Mouse (Mus musculus) liver, embryonic 14.5 days (tissue): ENCODE results near the gene Gm14137. TPM values are rescaled to one million over a fixed set of nuclear protein-coding genes. Genes with fewer than 3 reads are reported as not detected.

Experiments
- ATAC-seq: fragments of 200-750 bp; cut with Nextera tagmentation; 2 replicates; pipeline ENCODE4 v1.8.0; 2017; ENCODE audit warnings: moderate number of reproducible peaks, mild to moderate bottlenecking, moderate library complexity; ENCODE audit not compliant: insufficient read depth
- DNase-seq, 3 experiments: peaks; one replicate each; pipeline ENCODE4 v3.0.0-alpha.2; 2012 to 2013; ENCODE audit warnings: low read depth in 3 of 3, low spot score in 3 of 3
- H3K27ac ChIP-seq: fragments of 300-500 bp; sonication (generic); 2 replicates; pipeline ENCODE4 v1.5.1; 2014; ENCODE audit warnings: moderate library complexity, mild to moderate bottlenecking, control low read depth, inconsistent platforms
- H3K27me3 ChIP-seq: fragments of 300-500 bp; sonication (generic); 2 replicates; pipeline ENCODE4 v1.6.1; 2014; ENCODE audit warnings: mild to moderate bottlenecking, low read length, moderate library complexity; ENCODE audit not compliant: control insufficient read depth, insufficient read depth
- H3K36me3 ChIP-seq: fragments of 300-500 bp; sonication (generic); replicated peaks from 2 replicates; pipeline ENCODE4 v1.6.1; 2014; ENCODE audit warnings: low read depth; ENCODE audit not compliant: control insufficient read depth, insufficient read depth
- H3K4me1 ChIP-seq, 2 experiments: fragments of 200-500 bp in 1 of 2; fragments of 300-500 bp in 1 of 2; sonication (generic) in 1 of 2; replicated peaks; 2 replicates each; pipeline ENCODE4 v1.6.1; 2012 to 2014; ENCODE audit warnings: antibody characterized with exemption in 1 of 2, inconsistent platforms in 1 of 2, low read length in 1 of 2; ENCODE audit not compliant: control insufficient read depth in 2 of 2, insufficient read depth in 2 of 2
- H3K4me2 ChIP-seq: fragments of 300-500 bp; sonication (generic); 2 replicates; pipeline ENCODE4 v1.6.1; 2014; ENCODE audit warnings: low read depth, mild to moderate bottlenecking, control low read depth, moderate library complexity
- H3K4me3 ChIP-seq, 2 experiments: fragments of 200-500 bp in 1 of 2; fragments of 300-500 bp in 1 of 2; sonication (generic) in 1 of 2; 2 replicates each; pipeline ENCODE4 v1.5.1; 2012 to 2014; ENCODE audit warnings: low read depth in 2 of 2, low read length in 2 of 2, mild to moderate bottlenecking in 2 of 2, control low read depth in 1 of 2, inconsistent platforms in 1 of 2, moderate library complexity in 1 of 2; ENCODE audit not compliant: insufficient read depth in 1 of 2
- H3K9ac ChIP-seq: fragments of 300-500 bp; sonication (generic); replicated peaks from 2 replicates; pipeline ENCODE4 v1.6.1; 2014; ENCODE audit warnings: mild to moderate bottlenecking, control low read depth, moderate library complexity
- H3K9me3 ChIP-seq: fragments of 300-500 bp; sonication (generic); 2 replicates; pipeline ENCODE4 v1.6.1; 2016; ENCODE audit warnings: low read length, mixed read lengths; ENCODE audit not compliant: control insufficient read depth
- CTCF ChIP-seq: IDR thresholded peaks from 2 replicates; pipeline ENCODE4 v1.5.1; 2016; ENCODE audit warnings: antibody characterized with exemption, low read depth, control low read depth
- EP300 ChIP-seq: IDR thresholded peaks from 2 replicates; pipeline ENCODE4 v1.6.1; 2016; ENCODE audit warnings: antibody characterized with exemption, low read depth
- WGBS: fragments of 180-500 bp; shearing (Covaris S2); extraction: QIAGEN DNeasy Blood & Tissue Kit; methylation state at CpG from one replicate; pipeline ENCODE4 v1.1.7; 2014; ENCODE audit not compliant: insufficient replicate concordance; 5-methylcytosine and 5-hydroxymethylcytosine counted together
- polyA plus RNA-seq, 2 experiments: library from polyadenylated mRNA; depleted of rRNA in 1 of 2; stranded (reverse) in 1 of 2; unstranded in 1 of 2; fragments of >200 nt; fragmentation: Nextera tagmentation in 1 of 2; extraction: Ambion mirVana in 1 of 2; gene quantifications; 2 replicates each; pipeline versions ENCODE4 v1.2.1 to v1.2.3; 2012 to 2014

Gm14137 gene
- polyA plus RNA-seq, 2 experiments: 0.05 TPM; not detected in 1

DNA sequence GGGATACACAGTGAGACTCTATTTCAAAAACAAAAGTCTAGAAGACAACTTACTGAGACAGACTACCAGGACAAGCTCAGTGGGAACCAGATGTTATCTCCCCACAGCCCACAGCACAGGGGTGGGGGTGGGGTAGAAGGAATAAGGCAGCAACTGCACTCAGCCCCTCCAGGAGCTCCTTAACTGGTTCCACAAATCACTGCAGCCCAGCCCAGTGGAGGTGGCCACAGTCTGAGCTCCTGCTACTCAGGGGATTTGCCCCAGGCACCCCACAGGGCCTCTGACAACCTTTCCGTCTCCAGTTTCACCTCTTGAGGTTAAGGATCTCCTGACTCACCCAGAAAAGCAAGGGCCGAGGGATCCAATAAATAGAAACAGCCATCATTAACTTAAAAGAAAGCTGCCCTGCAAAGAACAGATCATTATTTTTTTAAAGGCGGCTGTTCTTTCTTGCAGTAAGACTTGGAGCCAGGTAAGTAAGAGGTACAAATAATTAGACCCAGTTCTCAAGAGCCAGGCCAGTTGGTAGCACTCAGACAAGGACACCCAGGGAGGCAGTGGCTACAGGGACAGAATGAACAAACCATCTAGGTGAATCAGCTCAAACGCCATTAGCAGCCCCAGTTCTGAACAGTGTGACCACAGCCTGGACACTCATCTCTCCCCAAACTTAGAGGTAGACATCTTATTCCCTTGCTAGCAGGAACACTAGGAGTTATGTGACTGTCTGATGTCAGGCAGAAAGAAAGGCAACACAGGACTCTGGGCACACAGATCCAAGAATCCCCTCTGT, 22.2 kb downstream of the Gm14137 start:
- no peak for ATAC-seq
- Histone ChIP-seq H3K9me3 (no peaks in the 10 kb centered on the region), H3K4me3 (no peak overlapping the region), H3K27ac (no peak overlapping the region), H3K4me2 (no peak overlapping the region), H3K4me1 (peaks cover 0 to 6% of the 10 kb centered on the region in 2 experiments; a peak in 1 of 4 replicates), H3K36me3 (no peaks in the 10 kb centered on the region), H3K27me3 (no peaks in the 10 kb centered on the region), H3K9ac (no peak overlapping the region)
- DNase-seq: no peak
- WGBS: 62% methylated on average over 4 of the region's 4 CpGs
- TF ChIP-seq EP300 (no peak), CTCF (no peak)

- 70% methylated on average over 1 of the region's 1 CpGs for WGBS
- H3K4me3 ChIP-seq: no peak overlapping the region
- DNase-seq: no peak
- H3K4me2 ChIP-seq: no peak overlapping the region
- H3K36me3 ChIP-seq: no peaks in the 10 kb centered on the region
- H3K9me3 ChIP-seq: no peaks in the 10 kb centered on the region
- no peak overlapping the region for H3K9ac ChIP-seq
- TF ChIP-seq EP300: no peak
- TF ChIP-seq CTCF: no peak
- H3K4me1 ChIP-seq: peaks cover 0 to 6% of the 10 kb centered on the region in 2 experiments; a peak in 1 of 4 replicates
- no peak overlapping the region for H3K27ac ChIP-seq
- ATAC-seq: no peak
- H3K27me3 ChIP-seq: no peaks in the 10 kb centered on the region
Measured at GRCm38 (mm10) chr2:119197493-119197892, 23.2 kb downstream of the Gm14137 start.

DNA sequence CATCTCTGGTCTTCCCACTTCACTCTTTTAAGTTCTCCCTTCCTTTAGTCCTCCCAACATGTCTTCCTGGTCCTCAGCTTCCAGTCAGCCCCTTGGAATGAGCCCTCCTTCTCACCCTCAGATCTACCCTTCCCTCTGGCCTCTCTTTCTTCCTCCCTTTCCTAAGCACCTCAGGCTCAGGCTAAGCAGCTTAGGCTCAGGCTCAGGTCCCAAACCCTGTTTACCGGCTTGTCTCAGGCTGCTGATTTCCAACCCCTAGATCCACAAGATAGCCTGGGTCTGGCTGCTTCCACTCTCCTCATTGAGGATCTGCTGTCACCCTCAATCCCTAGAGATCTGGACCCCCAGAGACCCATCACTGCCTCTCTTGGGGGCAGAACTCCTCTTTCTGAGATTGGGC, 23.7 kb downstream of the Gm14137 start:
- Histone ChIP-seq H3K9me3 (no peaks in the 10 kb centered on the region), H3K27me3 (no peaks in the 10 kb centered on the region), H3K4me1 (peaks cover 0 to 6% of the 10 kb centered on the region in 2 experiments; a peak in 1 of 4 replicates), H3K9ac (no peak overlapping the region), H3K4me2 (no peak overlapping the region), H3K4me3 (no peak overlapping the region), H3K27ac (no peak overlapping the region), H3K36me3 (no peaks in the 10 kb centered on the region)
- ATAC-seq (no peak), DNase-seq (no peak)
- TF ChIP-seq EP300: no peak
- no peak for TF ChIP-seq CTCF
- WGBS: 48% methylated on average over 1 of the region's 1 CpGs

- Histone ChIP-seq H3K36me3 (no peaks in the 10 kb centered on the region), H3K27me3 (no peaks in the 10 kb centered on the region), H3K4me2 (no peak overlapping the region), H3K9ac (no peak overlapping the region), H3K4me1 (peaks cover 0 to 6% of the 10 kb centered on the region in 2 experiments; a peak in 1 of 4 replicates), H3K4me3 (no peak overlapping the region), H3K27ac (no peak overlapping the region), H3K9me3 (no peaks in the 10 kb centered on the region)
- WGBS: 71% methylated on average over 3 of the region's 3 CpGs
- DNase-seq (no peak), ATAC-seq (no peak)
- TF ChIP-seq CTCF: no peak
- TF ChIP-seq EP300: no peak
Measured at GRCm38 (mm10) chr2:119198934-119199333, 24.6 kb downstream of the Gm14137 start.

DNA sequence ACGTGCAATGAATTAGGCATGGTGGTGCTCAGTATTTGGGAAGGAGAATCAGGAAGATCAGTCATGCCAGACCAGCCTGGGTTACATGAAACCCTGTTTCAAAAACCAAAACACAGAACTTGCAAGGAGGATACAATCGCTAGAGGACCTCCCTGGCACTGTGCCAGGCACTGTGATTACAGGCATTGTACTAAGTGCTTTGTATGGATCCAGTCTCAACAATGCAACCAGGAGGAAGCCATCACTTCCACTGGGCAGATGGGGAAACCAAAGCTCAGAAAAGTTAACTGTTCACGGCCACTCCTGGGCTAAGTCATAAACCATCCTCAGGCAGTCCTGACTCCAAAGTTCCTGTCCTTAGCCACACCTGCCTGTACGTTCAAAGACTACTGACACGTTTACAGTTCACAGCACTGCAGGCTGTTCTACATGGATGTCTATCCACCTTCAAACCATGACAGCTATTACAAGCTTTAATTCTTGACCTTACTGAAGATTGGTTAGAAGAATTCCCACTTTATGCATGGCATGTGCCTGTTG, 28.7 kb downstream of the Gm14137 start:
- H3K9ac ChIP-seq: no peak overlapping the region
- H3K4me1 ChIP-seq: peaks cover 0 to 5% of the 10 kb centered on the region in 2 experiments; a peak in 2 of 4 replicates
- no peaks in the 10 kb centered on the region for H3K36me3 ChIP-seq
- no peak overlapping the region for H3K4me2 ChIP-seq
- no peak for DNase-seq
- no peak overlapping the region for H3K4me3 ChIP-seq
- no peak overlapping the region for H3K27ac ChIP-seq
- TF ChIP-seq CTCF: no peak
- no peak for TF ChIP-seq EP300
- WGBS: 61% methylated on average over 5 of the region's 5 CpGs
- ATAC-seq: no peak
- H3K9me3 ChIP-seq: no peaks in the 10 kb centered on the region
- H3K27me3 ChIP-seq: no peaks in the 10 kb centered on the region
